Mouse (Mus musculus): ENCODE results near the gene Tdrd12. TPM values are rescaled to one million over a fixed set of nuclear protein-coding genes. Genes with fewer than 3 reads are reported as not detected.

The Tdrd12 gene
- polyA plus RNA-seq (2015; fragmentation: Illumina TruSeq; extraction: RNeasy Lipid Tissue Mini Kit (QIAGEN cat#74804); ENCODE audit: insufficient read depth, low read depth, low replicate concordance) = not detected

DNA sequence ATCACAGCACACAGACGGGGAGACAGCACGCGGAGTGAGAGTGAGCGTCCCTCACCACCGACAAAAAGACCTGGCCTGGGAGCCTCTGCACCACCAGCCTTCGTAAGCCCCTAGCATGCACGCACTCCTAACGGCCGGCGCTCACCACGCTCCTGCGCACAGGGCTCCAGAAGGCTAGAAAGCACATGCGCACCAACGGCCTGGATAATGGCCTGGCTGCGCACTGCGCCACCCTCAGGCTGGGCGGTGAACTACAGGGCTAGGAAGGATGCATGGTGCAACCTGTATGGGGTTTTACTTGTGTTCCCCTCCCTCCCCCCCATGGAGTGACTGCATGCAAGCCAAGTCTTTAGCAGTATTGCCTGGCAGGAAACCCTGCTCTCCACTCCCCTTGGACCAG lies at the start of gene Tdrd12:
Gene Tdrd12 (minus strand): TSS at position 184 of the 400 bp plus-strand sequence.

GRCm38 (mm10) chr7:35586055-35586905 lies 48.7 kb upstream of the Tdrd12 start, which contains the start of gene Ankrd27:
Ankrd27 (plus strand) TSS chr7:35586244.

DNA sequence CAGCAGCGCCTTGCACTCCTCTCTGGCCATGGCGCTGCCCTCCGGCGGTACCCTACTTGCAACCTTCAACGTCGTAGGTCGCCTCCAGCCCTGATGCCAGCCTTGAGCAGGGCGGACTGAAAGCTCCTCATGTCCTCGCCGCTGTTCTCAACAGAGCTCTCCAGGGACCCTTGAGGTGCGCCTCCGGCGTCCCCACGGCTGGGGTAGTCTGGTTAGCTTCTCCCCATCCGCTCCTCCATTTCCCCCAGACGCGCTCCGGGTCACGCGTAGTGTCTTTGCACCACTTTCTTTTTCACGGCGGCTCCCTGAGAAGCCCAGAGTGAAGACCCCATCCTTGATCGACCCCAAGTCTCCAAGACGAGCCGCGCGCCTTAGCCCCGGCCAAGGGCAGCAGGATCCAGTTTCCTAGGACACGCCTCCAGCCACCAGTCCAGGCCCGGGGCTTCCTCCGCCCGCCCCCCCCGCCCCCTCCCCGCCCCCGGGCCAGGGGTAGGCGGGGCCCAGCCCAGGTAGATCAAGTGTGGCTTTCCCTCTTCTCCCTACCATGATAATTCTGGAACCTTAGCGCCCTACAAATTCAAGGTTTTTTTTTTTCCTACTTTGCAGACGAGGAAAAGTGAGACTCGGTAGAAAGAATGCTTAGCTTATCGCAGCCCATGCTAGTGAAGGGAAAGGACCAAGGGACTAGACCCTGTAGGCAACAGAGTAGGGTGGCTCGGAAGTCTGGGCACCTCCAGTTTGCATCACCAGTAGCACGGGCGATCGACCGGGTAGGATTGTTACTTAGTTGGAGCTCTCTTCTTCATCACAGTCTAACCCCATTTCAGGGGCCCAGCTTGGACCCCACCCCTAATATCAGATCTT lies 47.9 kb upstream of the Tdrd12 start, which contains the start of gene Rgs9bp:
Gene Rgs9bp (minus strand): TSS at position 392 of the 864 bp plus-strand sequence.

GRCm38 (mm10) chr7:35556205-35556603 lies 18.7 kb upstream of the Tdrd12 start, which contains the start of gene Nudt19:
Nudt19 (minus strand) TSS chr7:35556304.

GRCm38 (mm10) chr7:35447996-35448846 lies 89.3 kb downstream of the Tdrd12 start, which contains the start of gene Slc7a9:
Slc7a9 (plus strand) TSS chr7:35448796.

Other genes starting within 250 kb of the Tdrd12 start
- gene Gpatch1, start 219.3 kb downstream of the Tdrd12 start, polyA plus RNA-seq (2015; fragmentation: Illumina TruSeq; extraction: RNeasy Lipid Tissue Mini Kit (QIAGEN cat#74804); ENCODE audit: insufficient read depth, low read depth, low replicate concordance) = 2.4 TPM
- 6.7 TPM for gene Rhpn2, start 203.6 kb downstream of the Tdrd12 start, polyA plus RNA-seq (2015; fragmentation: Illumina TruSeq; extraction: RNeasy Lipid Tissue Mini Kit (QIAGEN cat#74804); ENCODE audit: insufficient read depth, low read depth, low replicate concordance)
- 0.61 TPM for gene Faap24, start 140.9 kb downstream of the Tdrd12 start, polyA plus RNA-seq (2015; fragmentation: Illumina TruSeq; extraction: RNeasy Lipid Tissue Mini Kit (QIAGEN cat#74804); ENCODE audit: insufficient read depth, low read depth, low replicate concordance)
- gene Cep89, start 140.7 kb downstream of the Tdrd12 start, polyA plus RNA-seq (2015; fragmentation: Illumina TruSeq; extraction: RNeasy Lipid Tissue Mini Kit (QIAGEN cat#74804); ENCODE audit: insufficient read depth, low read depth, low replicate concordance) = 6.0 TPM
- not detected for gene Slc7a9, start 88.9 kb downstream of the Tdrd12 start, polyA plus RNA-seq (2015; fragmentation: Illumina TruSeq; extraction: RNeasy Lipid Tissue Mini Kit (QIAGEN cat#74804); ENCODE audit: insufficient read depth, low read depth, low replicate concordance)
- 18.7 TPM for gene Nudt19, start 18.6 kb upstream of the Tdrd12 start, polyA plus RNA-seq (2015; fragmentation: Illumina TruSeq; extraction: RNeasy Lipid Tissue Mini Kit (QIAGEN cat#74804); ENCODE audit: insufficient read depth, low read depth, low replicate concordance)
- not detected for gene Rgs9bp, start 47.8 kb upstream of the Tdrd12 start, polyA plus RNA-seq (2015; fragmentation: Illumina TruSeq; extraction: RNeasy Lipid Tissue Mini Kit (QIAGEN cat#74804); ENCODE audit: insufficient read depth, low read depth, low replicate concordance)
- 6.7 TPM for gene Ankrd27, start 48.5 kb upstream of the Tdrd12 start, polyA plus RNA-seq (2015; fragmentation: Illumina TruSeq; extraction: RNeasy Lipid Tissue Mini Kit (QIAGEN cat#74804); ENCODE audit: insufficient read depth, low read depth, low replicate concordance)
- 29.3 TPM for gene Pdcd5, start 109.8 kb upstream of the Tdrd12 start, polyA plus RNA-seq (2015; fragmentation: Illumina TruSeq; extraction: RNeasy Lipid Tissue Mini Kit (QIAGEN cat#74804); ENCODE audit: insufficient read depth, low read depth, low replicate concordance)
- gene Dpy19l3, start 216.7 kb upstream of the Tdrd12 start, polyA plus RNA-seq (2015; fragmentation: Illumina TruSeq; extraction: RNeasy Lipid Tissue Mini Kit (QIAGEN cat#74804); ENCODE audit: insufficient read depth, low read depth, low replicate concordance) = 0.78 TPM

Data from pancreas, adult 10 weeks (tissue).